Mouse (Mus musculus) inflammation-experienced regulatory T-cells, adult 6 months (primary cell): Measurements from ENCODE around the gene Rnh1. TPM values are rescaled to one million over a fixed set of nuclear protein-coding genes. Genes with fewer than 3 reads are reported as not detected.

ENCODE experiments used
- ATAC-seq: one replicate; pipeline ENCODE4 v1.8.0; 2017
- polyA plus RNA-seq, 3 experiments: library from polyadenylated mRNA; unstranded; fragments of 100-300 nt; shearing (Covaris generic); gene quantifications; one replicate each; pipeline ENCODE4 v1.2.1; 2017

Rnh1 gene
- polyA plus RNA-seq, 3 experiments from 2014 or later = 135 to 147 (median 143) TPM

DNA sequence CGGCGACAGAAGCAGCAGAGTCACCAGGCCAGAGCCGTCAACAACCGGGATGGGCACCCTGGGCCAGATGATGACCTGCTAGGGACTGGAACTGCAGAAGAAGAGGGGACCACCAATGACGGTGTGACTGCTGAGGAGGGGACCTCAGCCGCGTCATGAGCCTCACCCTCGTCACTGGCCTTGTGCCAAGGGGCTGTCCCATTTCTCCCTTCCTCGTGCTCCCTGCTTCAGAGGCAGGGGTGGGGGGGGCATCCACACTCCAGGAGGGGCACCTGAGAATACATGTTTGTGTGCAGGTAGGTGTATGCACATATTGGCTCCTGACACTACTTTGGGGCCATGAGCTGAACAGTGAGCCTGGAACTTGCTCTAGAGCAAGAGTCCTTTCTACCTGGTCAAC, 17.3 kb downstream of the Rnh1 start:
- ATAC-seq = no peak

- ATAC-seq = no peak
These were observed 24.0 kb downstream of the Rnh1 start for GRCm38 (mm10) chr7:141148639-141149038.

- ATAC-seq = no peak
These were observed 25.6 kb downstream of the Rnh1 start for GRCm38 (mm10) chr7:141147044-141147443.

GRCm38 (mm10) chr7:141146043-141146595, 26.5 kb downstream of the Rnh1 start:
- no peak for ATAC-seq

- ATAC-seq = no peak
These were observed 27.3 kb downstream of the Rnh1 start for GRCm38 (mm10) chr7:141145403-141145802.

GRCm38 (mm10) chr7:141144650-141145049, 28.0 kb downstream of the Rnh1 start:
- ATAC-seq = no peak

GRCm38 (mm10) chr7:141143861-141144260, 28.8 kb downstream of the Rnh1 start:
- no peak for ATAC-seq

GRCm38 (mm10) chr7:141143112-141143511, 29.5 kb downstream of the Rnh1 start:
- ATAC-seq = peak; percentile 48

- ATAC-seq = no peak
These were observed 31.3 kb downstream of the Rnh1 start for GRCm38 (mm10) chr7:141141326-141141725.

DNA sequence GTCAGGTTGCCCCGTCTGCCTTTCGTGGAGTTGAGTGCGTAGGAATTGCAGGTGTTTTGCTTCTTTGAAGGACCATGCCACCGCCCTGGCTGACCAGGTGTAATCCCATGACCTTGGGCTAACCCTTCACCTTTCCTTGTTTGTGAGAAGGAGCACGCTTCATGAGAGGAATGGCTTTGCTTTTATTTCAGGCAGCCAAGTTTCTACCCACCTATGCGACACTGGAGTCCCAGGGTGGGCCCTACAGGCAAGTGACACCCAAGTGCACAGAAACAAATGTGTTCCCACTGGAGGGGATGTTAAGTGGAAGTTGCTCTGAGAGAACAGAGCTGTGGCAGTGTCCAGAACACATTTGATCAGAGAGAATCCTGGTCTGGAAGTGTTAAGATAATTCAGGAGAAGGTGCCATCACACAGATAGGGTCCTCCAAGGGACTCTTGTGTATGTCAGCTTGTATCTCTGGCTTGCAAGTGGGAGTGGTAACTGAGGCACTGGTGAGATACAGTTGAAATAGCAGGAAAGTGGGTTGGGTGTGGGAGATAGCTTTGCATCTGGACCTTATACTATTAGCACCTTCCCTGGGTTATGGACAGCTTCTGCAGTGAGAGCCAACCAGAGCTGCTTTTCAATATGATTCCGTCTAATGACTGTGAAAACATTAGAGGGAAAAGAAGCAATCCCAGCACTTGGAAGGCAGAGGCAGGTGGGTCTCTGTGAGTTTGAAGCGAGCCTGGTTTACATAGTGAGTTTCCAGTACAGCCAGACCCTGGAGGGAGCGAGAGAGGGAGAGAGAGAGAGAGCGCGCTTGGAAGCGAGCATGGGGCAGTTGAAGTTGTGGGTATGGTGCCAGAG, 40.5 kb downstream of the Rnh1 start:
- no peak for ATAC-seq

DNA sequence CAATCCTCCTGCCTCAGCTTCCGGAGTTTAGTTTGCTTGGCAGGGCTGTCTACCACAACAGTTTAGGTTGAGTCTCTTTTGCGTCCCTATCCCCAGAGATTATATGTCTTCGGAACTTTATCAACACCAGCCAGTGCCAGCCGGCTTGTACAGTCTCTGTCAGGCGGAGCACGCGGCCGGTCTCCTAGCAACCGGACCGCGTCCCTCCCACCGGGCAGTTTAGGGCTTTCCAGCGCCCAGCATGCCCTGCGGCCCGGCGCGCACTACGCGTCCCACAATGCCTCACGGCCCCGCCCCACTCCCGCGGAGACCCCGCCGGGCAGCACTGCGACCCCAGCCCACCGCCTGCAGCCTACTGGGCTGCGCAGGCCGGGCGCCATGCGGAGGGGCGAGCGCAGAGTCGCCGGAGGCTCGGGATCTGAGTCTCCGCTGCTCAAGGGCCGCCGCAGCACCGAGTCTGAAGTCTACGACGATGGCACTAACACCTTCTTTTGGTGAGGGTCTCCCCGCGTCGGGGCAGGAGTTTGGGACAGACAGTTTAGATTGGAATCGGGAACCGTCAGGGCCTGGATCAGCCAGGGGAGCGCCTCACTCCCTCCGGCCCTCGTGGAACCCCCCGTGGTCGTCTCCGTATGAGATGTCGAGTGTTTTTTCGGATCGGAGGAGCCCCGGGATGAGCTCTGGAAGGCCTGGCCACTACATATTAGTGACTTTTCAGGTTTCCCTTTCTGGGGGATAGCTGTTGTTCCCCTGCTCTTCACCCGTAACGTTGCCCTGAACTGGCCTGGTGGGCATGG, 41.4 kb downstream of the Rnh1 start:
- peak; percentile 98 for ATAC-seq

- no peak for ATAC-seq
These were observed 49.2 kb downstream of the Rnh1 start for GRCm38 (mm10) chr7:141123517-141123856.

GRCm38 (mm10) chr7:141122689-141123516, 49.8 kb downstream of the Rnh1 start:
- ATAC-seq = peak; percentile 94

GRCm38 (mm10) chr7:141122245-141122644, 50.4 kb downstream of the Rnh1 start, which contains the start of gene Ptdss2:
Gene Ptdss2, plus strand, starts transcription at chr7:141122382.
- ATAC-seq = no peak

GRCm38 (mm10) chr7:141121051-141121531, 51.6 kb downstream of the Rnh1 start:
- ATAC-seq = no peak

DNA sequence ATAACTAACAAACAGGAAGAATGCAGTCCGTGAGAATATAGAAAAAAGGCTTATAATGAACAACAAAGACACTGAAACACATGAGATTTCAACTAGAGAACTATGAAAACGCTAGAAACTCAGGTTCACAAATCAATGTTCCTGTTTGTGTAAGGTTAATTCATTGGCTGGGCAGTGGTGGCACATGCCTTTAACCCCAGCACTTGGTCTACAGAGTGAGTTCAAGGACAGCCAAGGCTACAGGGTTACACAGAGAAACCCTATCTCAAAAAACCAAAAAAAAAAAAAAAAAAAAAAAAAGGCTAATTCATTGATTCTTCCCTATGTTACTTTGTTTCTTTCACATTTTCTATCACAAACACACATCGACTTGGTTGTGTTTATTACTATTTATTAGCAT, 52.1 kb downstream of the Rnh1 start:
- ATAC-seq = no peak

DNA sequence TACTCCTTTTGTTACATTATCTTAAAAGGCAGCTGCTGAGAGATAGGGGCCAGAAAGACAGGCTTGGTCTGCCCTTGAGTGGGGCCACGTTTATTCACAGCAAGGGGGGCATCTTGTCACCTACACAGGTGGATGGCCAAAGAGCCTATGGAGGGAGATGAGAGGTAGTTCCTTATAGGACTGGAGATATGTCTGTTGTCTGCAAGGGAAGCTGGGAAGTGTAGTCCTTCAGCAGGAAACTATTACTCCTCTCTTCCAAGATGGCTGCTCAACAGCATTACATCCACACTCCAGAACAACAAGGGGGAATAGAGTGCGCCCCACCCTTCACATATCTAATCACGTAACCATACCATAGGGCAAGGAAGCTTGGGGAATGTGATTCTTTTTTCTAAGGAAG, 53.2 kb downstream of the Rnh1 start:
- no peak for ATAC-seq

DNA sequence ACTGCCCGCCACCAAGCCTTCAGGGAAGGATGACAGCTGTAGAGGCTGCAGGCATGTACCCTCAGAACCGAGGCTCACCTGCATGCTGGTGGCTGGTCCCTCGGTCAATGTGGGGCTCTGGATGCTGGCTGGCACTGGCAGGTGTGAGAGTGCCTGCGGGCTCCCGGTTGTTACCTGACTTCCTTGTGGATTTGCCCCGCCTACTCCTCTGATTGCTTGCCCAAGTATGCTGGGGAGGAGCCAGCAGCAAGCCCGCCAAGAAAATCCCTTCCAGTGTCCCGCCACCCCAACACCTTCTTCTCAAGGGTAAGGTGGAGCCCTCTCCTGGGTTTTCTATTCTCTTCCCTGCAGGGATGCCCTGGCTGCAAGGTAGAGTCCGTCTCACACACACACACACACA, 55.0 kb downstream of the Rnh1 start, which contains the start of gene Ano9:
TSS of gene Ano9 (minus strand) at position 171 of the 400 bp plus-strand sequence.
- no peak for ATAC-seq

DNA sequence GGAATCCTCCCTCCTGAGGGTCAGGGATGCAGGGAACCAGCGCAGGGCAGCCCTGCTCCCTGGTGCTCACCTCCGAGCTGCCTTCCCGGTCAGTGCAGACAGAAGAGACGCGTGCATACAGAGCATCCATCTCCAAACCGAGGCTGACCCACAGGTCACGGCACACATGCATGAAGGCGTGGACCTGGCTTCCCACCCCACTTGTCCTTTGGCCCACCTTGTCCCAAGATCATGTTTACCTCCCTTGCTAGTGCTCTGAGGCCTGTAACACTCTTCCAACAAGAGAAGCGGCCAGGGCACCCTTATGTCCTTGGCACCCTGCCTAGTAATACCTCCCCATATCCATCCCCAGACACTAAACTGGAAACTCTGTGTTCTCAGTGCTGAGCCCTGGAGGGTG, 56.8 kb downstream of the Rnh1 start:
- ATAC-seq = no peak
